Mouse (Mus musculus): ENCODE data around the gene Zbtb3.

- TF ChIP-seq MYOD1 (IDR thresholded peaks at IDR 0.05; ENCODE audit: control insufficient read depth, insufficient read length, low read depth) (no peak), CTCF (IDR thresholded peaks at IDR 0.05; ENCODE audit: control insufficient read depth, insufficient read depth, insufficient read length) (no peak), USF1 (IDR thresholded peaks at IDR 0.05; ENCODE audit: low read depth) (no peak), CEBPB (IDR thresholded peaks at IDR 0.05; ENCODE audit: low read depth) (no peak), MYOG (IDR thresholded peaks at IDR 0.05; ENCODE audit: control insufficient read depth, extremely low read depth, insufficient read length) (no peak)
Measured at GRCm38 (mm10) chr19:8851639-8852038, 49.3 kb downstream of the Zbtb3 start.
